Mouse (Mus musculus) spleen, adult 2 months (tissue): ENCODE measurements around the gene Prkcb.

Source experiments
- CTCF ChIP-seq: fragments of 200-500 bp; IDR thresholded peaks from 2 replicates; pipeline ENCODE4 v1.5.1; 2011; ENCODE audit warnings: mild to moderate bottlenecking, inconsistent platforms; ENCODE audit not compliant: insufficient read depth, insufficient read length, insufficient replicate concordance; ENCODE audit errors: extremely low read depth
- POLR2A ChIP-seq: fragments of 200-500 bp; IDR thresholded peaks from 2 replicates; pipeline ENCODE4 v1.6.1; 2011; ENCODE audit warnings: low read depth, low read length, inconsistent platforms

DNA sequence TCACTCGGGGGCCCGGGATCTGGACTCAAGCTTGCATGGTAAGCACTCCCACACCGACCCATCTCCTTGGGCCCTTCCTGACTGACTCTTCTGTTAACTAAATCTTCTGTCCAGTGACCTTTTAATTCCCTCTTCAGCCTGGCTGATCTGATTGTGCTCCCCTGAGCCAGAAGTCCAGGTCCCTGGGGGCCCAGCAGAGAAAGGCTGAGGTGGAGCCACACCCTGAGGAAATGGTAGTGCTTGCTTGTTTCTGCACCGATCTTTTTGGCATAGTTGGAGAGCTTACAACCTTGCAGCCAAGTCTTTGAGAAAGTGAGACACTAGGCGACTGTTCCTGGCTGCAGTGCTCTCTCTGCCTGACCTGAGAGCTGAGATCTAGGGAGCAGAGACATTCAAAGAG lies 183.7 kb downstream of the Prkcb start:
- TF ChIP-seq CTCF = no peak
- TF ChIP-seq POLR2A = no peak
